Mouse (Mus musculus): ENCODE results near the gene Smarcd3. TPM values are rescaled to one million over a fixed set of nuclear protein-coding genes. Genes with fewer than 3 reads are reported as not detected.

Gene Smarcd3
- polyA plus RNA-seq, 1 experiment from 2014 or later: 76.1 TPM

DNA sequence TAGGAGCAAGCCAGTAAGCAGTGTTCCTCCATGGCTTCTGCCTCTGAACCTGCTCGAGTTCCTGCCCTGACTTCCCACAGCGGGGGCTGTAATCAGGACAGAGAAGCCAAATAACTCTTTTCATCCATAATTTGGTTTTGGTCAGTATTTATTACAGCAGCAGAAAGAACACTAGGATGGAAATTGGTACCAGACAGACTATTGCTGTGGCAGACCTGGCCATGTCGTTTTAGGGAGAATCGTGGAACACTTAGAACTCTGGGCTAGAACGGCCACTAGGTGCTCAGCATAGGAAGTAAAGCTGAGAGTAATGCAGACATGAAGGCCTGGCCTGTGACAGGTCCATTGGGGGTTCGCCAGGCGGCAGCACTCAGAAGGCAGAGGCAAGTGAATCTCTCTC is 25.5 kb upstream of the Smarcd3 start:
- no peaks in the 10 kb centered on the region for H3K9me3 ChIP-seq (replicated peaks; ENCODE audit: control insufficient read depth, low read length)
- no peak overlapping the region for H3K4me3 ChIP-seq (ENCODE audit: low read depth, low read length)
- no peaks in the 10 kb centered on the region for H3K4me1 ChIP-seq (ENCODE audit: control insufficient read depth, insufficient read depth, low read length)
- H3K9ac ChIP-seq (ENCODE audit: low read depth, low read length): no peak overlapping the region
- WGBS (ENCODE audit: insufficient replicate concordance): 74% methylated on average over 7 of the region's 7 CpGs
- no peaks in the 10 kb centered on the region for H3K36me3 ChIP-seq (ENCODE audit: control insufficient read depth, insufficient read depth, low read length)
- H3K27me3 ChIP-seq (ENCODE audit: control insufficient read depth, insufficient read depth, low read length): no peaks in the 10 kb centered on the region; the same call in 1 of the 2 replicates
- no peak overlapping the region for H3K4me2 ChIP-seq
- H3K27ac ChIP-seq (ENCODE audit: low read depth, low read length): no peak overlapping the region
- ATAC-seq (replicated peaks; ENCODE audit: insufficient number of reproducible peaks, low FRiP score, low TSS enrichment): no peak

GRCm38 (mm10) chr5:24649231-24649630 is 25.0 kb upstream of the Smarcd3 start:
- H3K4me2 ChIP-seq: no peak overlapping the region
- H3K4me3 ChIP-seq (ENCODE audit: low read depth, low read length): no peak overlapping the region
- H3K27ac ChIP-seq (ENCODE audit: low read depth, low read length): no peak overlapping the region
- no peaks in the 10 kb centered on the region for H3K9me3 ChIP-seq (replicated peaks; ENCODE audit: control insufficient read depth, low read length)
- no peaks in the 10 kb centered on the region for H3K4me1 ChIP-seq (ENCODE audit: control insufficient read depth, insufficient read depth, low read length)
- 66% methylated on average over 4 of the region's 4 CpGs for WGBS (ENCODE audit: insufficient replicate concordance)
- H3K27me3 ChIP-seq (ENCODE audit: control insufficient read depth, insufficient read depth, low read length): no peaks in the 10 kb centered on the region; the same call in 1 of the 2 replicates
- ATAC-seq (replicated peaks; ENCODE audit: insufficient number of reproducible peaks, low FRiP score, low TSS enrichment): no peak
- no peaks in the 10 kb centered on the region for H3K36me3 ChIP-seq (ENCODE audit: control insufficient read depth, insufficient read depth, low read length)
- H3K9ac ChIP-seq (ENCODE audit: low read depth, low read length): no peak overlapping the region

GRCm38 (mm10) chr5:24645454-24645853 is 21.2 kb upstream of the Smarcd3 start:
- Histone ChIP-seq H3K4me1 (ENCODE audit: control insufficient read depth, insufficient read depth, low read length) (no peaks in the 10 kb centered on the region), H3K27me3 (ENCODE audit: control insufficient read depth, insufficient read depth, low read length) (no peaks in the 10 kb centered on the region), H3K9me3 (replicated peaks; ENCODE audit: control insufficient read depth, low read length) (no peaks in the 10 kb centered on the region), H3K4me2 (no peak overlapping the region), H3K27ac (ENCODE audit: low read depth, low read length) (no peak overlapping the region), H3K9ac (ENCODE audit: low read depth, low read length) (no peak overlapping the region), H3K36me3 (ENCODE audit: control insufficient read depth, insufficient read depth, low read length) (no peaks in the 10 kb centered on the region), H3K4me3 (ENCODE audit: low read depth, low read length) (no peak overlapping the region)
- no peak for ATAC-seq (replicated peaks; ENCODE audit: insufficient number of reproducible peaks, low FRiP score, low TSS enrichment)
- 77% methylated on average over 1 of the region's 1 CpGs for WGBS (ENCODE audit: insufficient replicate concordance)

- Histone ChIP-seq H3K9ac (ENCODE audit: low read depth, low read length) (no peak overlapping the region), H3K27me3 (ENCODE audit: control insufficient read depth, insufficient read depth, low read length) (no peaks in the 10 kb centered on the region), H3K4me1 (ENCODE audit: control insufficient read depth, insufficient read depth, low read length) (no peaks in the 10 kb centered on the region), H3K4me3 (ENCODE audit: low read depth, low read length) (no peak overlapping the region), H3K36me3 (ENCODE audit: control insufficient read depth, insufficient read depth, low read length) (no peaks in the 10 kb centered on the region), H3K27ac (ENCODE audit: low read depth, low read length) (no peak overlapping the region), H3K4me2 (no peak overlapping the region), H3K9me3 (replicated peaks; ENCODE audit: control insufficient read depth, low read length) (no peaks in the 10 kb centered on the region)
- 70% methylated on average over 6 of the region's 6 CpGs for WGBS (ENCODE audit: insufficient replicate concordance)
- ATAC-seq (replicated peaks; ENCODE audit: insufficient number of reproducible peaks, low FRiP score, low TSS enrichment): no peak
Measured at GRCm38 (mm10) chr5:24639081-24639480, 14.9 kb upstream of the Smarcd3 start.

- Histone ChIP-seq H3K4me2 (no peak overlapping the region), H3K4me1 (ENCODE audit: control insufficient read depth, insufficient read depth, low read length) (no peaks in the 10 kb centered on the region), H3K36me3 (ENCODE audit: control insufficient read depth, insufficient read depth, low read length) (no peaks in the 10 kb centered on the region), H3K4me3 (ENCODE audit: low read depth, low read length) (no peak overlapping the region), H3K27ac (ENCODE audit: low read depth, low read length) (no peak overlapping the region), H3K9ac (ENCODE audit: low read depth, low read length) (no peak overlapping the region), H3K27me3 (ENCODE audit: control insufficient read depth, insufficient read depth, low read length) (no peaks in the 10 kb centered on the region), H3K9me3 (replicated peaks; ENCODE audit: control insufficient read depth, low read length) (no peaks in the 10 kb centered on the region)
- 54% methylated on average over 6 of the region's 6 CpGs for WGBS (ENCODE audit: insufficient replicate concordance)
- ATAC-seq (replicated peaks; ENCODE audit: insufficient number of reproducible peaks, low FRiP score, low TSS enrichment): no peak
Measured at GRCm38 (mm10) chr5:24638131-24638530, 13.9 kb upstream of the Smarcd3 start.

GRCm38 (mm10) chr5:24636987-24637386 is 12.8 kb upstream of the Smarcd3 start:
- no peak overlapping the region for H3K9ac ChIP-seq (ENCODE audit: low read depth, low read length)
- H3K27me3 ChIP-seq (ENCODE audit: control insufficient read depth, insufficient read depth, low read length): no peaks in the 10 kb centered on the region
- no peak for ATAC-seq (replicated peaks; ENCODE audit: insufficient number of reproducible peaks, low FRiP score, low TSS enrichment)
- no peaks in the 10 kb centered on the region for H3K4me1 ChIP-seq (ENCODE audit: control insufficient read depth, insufficient read depth, low read length)
- no peak overlapping the region for H3K4me3 ChIP-seq (ENCODE audit: low read depth, low read length)
- no peak overlapping the region for H3K4me2 ChIP-seq
- no peaks in the 10 kb centered on the region for H3K36me3 ChIP-seq (ENCODE audit: control insufficient read depth, insufficient read depth, low read length)
- no peak overlapping the region for H3K27ac ChIP-seq (ENCODE audit: low read depth, low read length)
- H3K9me3 ChIP-seq (replicated peaks; ENCODE audit: control insufficient read depth, low read length): no peaks in the 10 kb centered on the region
- WGBS (ENCODE audit: insufficient replicate concordance): 80% methylated on average over 4 of the region's 4 CpGs

- H3K36me3 ChIP-seq (ENCODE audit: control insufficient read depth, insufficient read depth, low read length): no peaks in the 10 kb centered on the region
- H3K4me3 ChIP-seq (ENCODE audit: low read depth, low read length): no peak overlapping the region
- H3K9ac ChIP-seq (ENCODE audit: low read depth, low read length): no peak overlapping the region
- no peak overlapping the region for H3K27ac ChIP-seq (ENCODE audit: low read depth, low read length)
- no peaks in the 10 kb centered on the region for H3K4me1 ChIP-seq (ENCODE audit: control insufficient read depth, insufficient read depth, low read length)
- 72% methylated on average over 6 of the region's 6 CpGs for WGBS (ENCODE audit: insufficient replicate concordance)
- H3K27me3 ChIP-seq (ENCODE audit: control insufficient read depth, insufficient read depth, low read length): no peaks in the 10 kb centered on the region
- no peaks in the 10 kb centered on the region for H3K9me3 ChIP-seq (replicated peaks; ENCODE audit: control insufficient read depth, low read length)
- no peak for ATAC-seq (replicated peaks; ENCODE audit: insufficient number of reproducible peaks, low FRiP score, low TSS enrichment)
- no peak overlapping the region for H3K4me2 ChIP-seq
Measured at GRCm38 (mm10) chr5:24635526-24636141, 11.4 kb upstream of the Smarcd3 start.

- H3K4me1 ChIP-seq (ENCODE audit: control insufficient read depth, insufficient read depth, low read length): no peaks in the 10 kb centered on the region
- no peak for ATAC-seq (replicated peaks; ENCODE audit: insufficient number of reproducible peaks, low FRiP score, low TSS enrichment)
- H3K4me3 ChIP-seq (ENCODE audit: low read depth, low read length): no peak overlapping the region
- no peak overlapping the region for H3K9ac ChIP-seq (ENCODE audit: low read depth, low read length)
- H3K36me3 ChIP-seq (ENCODE audit: control insufficient read depth, insufficient read depth, low read length): no peaks in the 10 kb centered on the region
- no peaks in the 10 kb centered on the region for H3K27me3 ChIP-seq (ENCODE audit: control insufficient read depth, insufficient read depth, low read length)
- 43% methylated on average over 1 of the region's 1 CpGs for WGBS (ENCODE audit: insufficient replicate concordance)
- H3K27ac ChIP-seq (ENCODE audit: low read depth, low read length): no peak overlapping the region
- no peak overlapping the region for H3K4me2 ChIP-seq
- no peaks in the 10 kb centered on the region for H3K9me3 ChIP-seq (replicated peaks; ENCODE audit: control insufficient read depth, low read length)
Measured at GRCm38 (mm10) chr5:24635093-24635492, 10.9 kb upstream of the Smarcd3 start.

DNA sequence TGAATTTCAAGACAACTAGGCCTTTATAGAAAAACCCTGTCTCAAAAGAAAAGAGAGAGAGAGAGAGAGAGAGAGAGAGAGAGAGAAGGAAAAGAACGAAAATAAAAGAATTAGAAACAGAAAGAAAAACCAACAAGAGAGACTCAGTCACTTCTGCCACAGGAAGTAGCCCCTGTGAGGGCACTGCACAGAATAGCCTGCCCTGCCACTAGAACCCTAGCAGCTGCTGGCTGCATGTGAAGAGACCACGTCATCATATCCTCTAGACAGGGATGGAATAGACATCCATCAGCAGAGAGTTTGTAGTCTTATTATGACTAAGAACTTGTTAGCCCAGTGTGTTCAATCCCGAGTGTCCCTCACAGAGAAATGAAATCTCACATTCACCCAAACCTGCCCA is 5.5 kb upstream of the Smarcd3 start:
- 46% methylated on average over 3 of the region's 3 CpGs for WGBS (ENCODE audit: insufficient replicate concordance)
- Histone ChIP-seq H3K9ac (ENCODE audit: low read depth, low read length) (no peak overlapping the region), H3K36me3 (ENCODE audit: control insufficient read depth, insufficient read depth, low read length) (no peaks in the 10 kb centered on the region), H3K27me3 (ENCODE audit: control insufficient read depth, insufficient read depth, low read length) (no peaks in the 10 kb centered on the region), H3K4me3 (ENCODE audit: low read depth, low read length) (no peak overlapping the region), H3K4me2 (no peak overlapping the region), H3K9me3 (replicated peaks; ENCODE audit: control insufficient read depth, low read length) (no peaks in the 10 kb centered on the region), H3K4me1 (ENCODE audit: control insufficient read depth, insufficient read depth, low read length) (no peaks in the 10 kb centered on the region), H3K27ac (ENCODE audit: low read depth, low read length) (no peak overlapping the region)
- no peak for ATAC-seq (replicated peaks; ENCODE audit: insufficient number of reproducible peaks, low FRiP score, low TSS enrichment)

All from heart, embryonic 11.5 days (tissue).